Mouse (Mus musculus) cerebellum, adult 2 months (tissue): ENCODE measurements around the gene Acr.

ENCODE experiments used
- CTCF ChIP-seq: fragments of 200-500 bp; IDR thresholded peaks from 2 replicates; pipeline ENCODE4 v1.5.1; 2011; ENCODE audit warnings: low read depth, mild to moderate bottlenecking, control low read depth, low read length, moderate library complexity, borderline replicate concordance; ENCODE audit not compliant: insufficient read depth
- POLR2A ChIP-seq: fragments of 200-500 bp; IDR thresholded peaks from 2 replicates; pipeline ENCODE4 v1.6.1; 2011; ENCODE audit warnings: low read length, control low read depth, borderline replicate concordance; ENCODE audit not compliant: insufficient read depth

DNA sequence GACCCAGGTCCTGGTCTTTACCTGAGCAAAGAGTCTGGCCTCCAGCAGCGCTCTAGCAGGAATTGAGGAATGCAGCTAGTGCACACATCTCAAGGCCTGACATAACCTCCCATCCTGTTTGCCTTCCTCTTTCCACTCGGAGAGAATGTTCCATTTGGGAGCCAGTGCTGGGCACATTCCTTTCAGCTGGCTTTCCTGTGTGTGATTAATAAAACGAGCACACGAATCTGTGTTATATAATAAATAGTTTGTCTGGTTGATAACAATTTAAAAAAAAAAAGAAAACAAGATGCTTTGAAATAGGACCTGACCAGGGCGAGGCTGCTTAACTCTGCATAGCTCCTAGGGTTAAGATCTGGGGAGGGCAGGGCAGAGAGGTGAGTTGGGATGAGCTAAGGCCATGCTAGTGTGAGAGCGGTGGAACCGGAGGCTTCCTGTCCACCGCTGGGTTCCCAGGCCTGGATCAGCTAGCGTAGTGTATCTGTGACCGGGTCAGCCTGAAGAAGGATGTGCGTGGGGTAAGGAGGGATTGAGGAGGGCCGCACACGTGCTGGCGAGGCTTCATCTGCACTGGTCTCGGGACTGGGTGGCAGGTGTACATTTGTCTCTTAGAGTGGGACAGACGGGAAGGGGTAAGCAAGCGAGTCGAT lies 39.8 kb upstream of the Acr start:
- TF ChIP-seq POLR2A = no peak
- no peak for TF ChIP-seq CTCF
